Mouse (Mus musculus): ENCODE data around the gene Tango2. TPM values are rescaled to one million over a fixed set of nuclear protein-coding genes. Genes with fewer than 3 reads are reported as not detected.

Gene Tango2
- total and polyA plus RNA-seq, 3 experiments, result 42.8 to 87.0 (median 47.9) TPM

DNA sequence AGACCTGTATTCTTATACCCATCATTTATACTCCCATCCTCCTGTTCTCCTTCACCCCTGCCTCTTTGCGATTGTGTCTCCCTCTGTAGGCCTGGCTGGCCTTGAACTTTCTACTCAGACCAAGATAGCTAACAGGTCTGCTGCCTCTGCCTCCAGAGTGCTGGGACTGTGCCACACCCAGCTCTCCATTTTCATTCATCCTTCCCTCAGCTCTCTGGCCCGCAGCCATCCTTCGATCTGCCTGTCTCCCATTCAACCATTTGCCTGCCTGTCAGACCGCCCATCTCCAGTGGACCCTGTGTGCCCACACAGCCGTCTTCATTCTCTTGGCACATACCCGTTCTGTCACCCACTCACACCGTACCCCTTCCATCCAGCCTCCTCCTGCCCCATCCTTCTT lies 36.3 kb upstream of the Tango2 start:
- H3K9me3 ChIP-seq (replicated peaks), result no peaks in the 10 kb centered on the region
- no peaks in the 10 kb centered on the region for H3K36me3 ChIP-seq (replicated peaks)
- H3K4me1 ChIP-seq (ENCODE audit: insufficient read depth, low read depth, low read length), result peaks cover 71% of the 10 kb centered on the region
- H3K27me3 ChIP-seq (ENCODE audit: insufficient read depth, low read length), result no peaks in the 10 kb centered on the region
- TF ChIP-seq POLR2AphosphoS5 (IDR thresholded peaks at IDR 0.05; ENCODE audit: insufficient replicate concordance, low read depth, low read length) (no peak), TAL1 (conservative IDR thresholded peaks at IDR 0.05; ENCODE audit: low read depth, low read length) (no peak), CTCF (IDR thresholded peaks at IDR 0.05; ENCODE audit: low read depth, low read length) (no peak), GATA2 (IDR thresholded peaks at IDR 0.05; ENCODE audit: borderline replicate concordance, low read depth, low read length) (no peak)
- ATAC-seq (ENCODE audit: extremely low read depth, insufficient number of reproducible peaks, low FRiP score, poor library complexity, severe bottlenecking) (no peak), DNase-seq (ENCODE audit: low spot score) (no peak)
- no peak overlapping the region for H3K4me3 ChIP-seq (ENCODE audit: low read depth, low read length)

DNA sequence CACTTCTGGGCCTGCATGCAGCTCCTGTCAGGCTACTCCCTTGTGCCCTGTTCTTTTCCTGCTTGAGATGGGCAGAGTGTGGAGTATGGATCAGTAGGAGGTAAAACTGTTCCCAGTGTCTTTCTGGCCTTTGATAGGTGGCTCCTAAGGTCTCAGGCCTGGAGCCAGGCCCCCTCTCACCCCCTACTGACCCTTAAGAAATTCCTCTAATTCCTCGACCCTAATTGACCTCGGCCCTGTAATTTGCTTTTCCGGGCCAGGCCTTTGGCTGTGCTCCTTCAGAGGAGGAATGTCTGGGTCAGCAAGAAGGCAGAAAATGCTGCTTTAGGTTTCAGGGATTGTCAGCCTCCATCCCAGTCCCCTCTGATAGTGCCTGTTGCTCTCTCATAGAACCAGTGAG lies 35.9 kb upstream of the Tango2 start:
- Histone ChIP-seq H3K4me3 (ENCODE audit: low read depth, low read length) (no peak overlapping the region), H3K4me1 (ENCODE audit: insufficient read depth, low read depth, low read length) (peaks cover 70% of the 10 kb centered on the region), H3K36me3 (replicated peaks) (no peaks in the 10 kb centered on the region), H3K27me3 (ENCODE audit: insufficient read depth, low read length) (no peaks in the 10 kb centered on the region), H3K9me3 (replicated peaks) (no peaks in the 10 kb centered on the region)
- TF ChIP-seq POLR2AphosphoS5 (IDR thresholded peaks at IDR 0.05; ENCODE audit: insufficient replicate concordance, low read depth, low read length) (no peak), GATA2 (IDR thresholded peaks at IDR 0.05; ENCODE audit: borderline replicate concordance, low read depth, low read length) (no peak), GATA1 (IDR thresholded peaks at IDR 0.05; ENCODE audit: borderline replicate concordance, low read length) (no peak), CTCF (IDR thresholded peaks at IDR 0.05; ENCODE audit: low read depth, low read length) (no peak), TAL1 (conservative IDR thresholded peaks at IDR 0.05; ENCODE audit: low read depth, low read length) (no peak)
- no peak for DNase-seq (ENCODE audit: low spot score)
- ATAC-seq (ENCODE audit: extremely low read depth, insufficient number of reproducible peaks, low FRiP score, poor library complexity, severe bottlenecking), result no peak

DNA sequence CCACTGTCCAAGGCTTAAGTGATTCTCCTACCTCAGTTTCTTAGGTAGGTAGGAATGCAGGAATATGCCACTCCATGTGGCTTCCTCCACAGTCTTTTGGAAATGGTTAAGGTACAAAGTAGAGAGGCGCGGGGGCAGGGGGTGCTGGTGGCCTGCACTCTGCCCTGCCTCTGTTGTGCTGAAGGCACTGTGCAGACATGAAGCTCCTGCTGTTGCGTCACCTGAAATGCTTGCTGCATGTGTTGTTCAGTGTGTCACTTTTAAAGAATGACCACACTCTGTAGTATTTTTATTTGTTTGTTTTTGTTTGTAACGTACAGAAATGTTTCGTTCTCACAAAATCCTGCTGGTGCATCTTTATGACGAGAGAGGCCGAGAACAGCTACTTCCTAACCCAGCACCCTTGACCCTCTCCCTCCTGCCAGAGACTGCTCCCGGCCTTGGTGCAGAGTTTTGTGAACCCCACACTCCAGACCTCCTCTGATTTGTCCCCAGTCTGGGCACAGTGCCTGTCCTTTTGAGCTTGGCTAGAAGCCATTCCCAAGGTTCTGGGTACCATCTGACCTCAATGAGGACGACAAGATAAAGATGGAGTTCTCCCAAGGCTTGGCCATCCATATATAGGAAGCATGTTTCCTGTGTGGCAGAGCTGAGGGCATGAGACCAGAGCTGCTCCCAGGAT lies 35.3 kb upstream of the Tango2 start:
- TF ChIP-seq GATA2 (IDR thresholded peaks at IDR 0.05; ENCODE audit: borderline replicate concordance, low read depth, low read length) (no peak), CTCF (IDR thresholded peaks at IDR 0.05; ENCODE audit: low read depth, low read length) (no peak), POLR2AphosphoS5 (IDR thresholded peaks at IDR 0.05; ENCODE audit: insufficient replicate concordance, low read depth, low read length) (no peak), GATA1 (IDR thresholded peaks at IDR 0.05; ENCODE audit: borderline replicate concordance, low read length) (no peak), TAL1 (conservative IDR thresholded peaks at IDR 0.05; ENCODE audit: low read depth, low read length) (no peak)
- Histone ChIP-seq H3K36me3 (replicated peaks) (no peaks in the 10 kb centered on the region), H3K27me3 (ENCODE audit: insufficient read depth, low read length) (no peaks in the 10 kb centered on the region), H3K9me3 (replicated peaks) (no peaks in the 10 kb centered on the region), H3K4me3 (ENCODE audit: low read depth, low read length) (no peak overlapping the region), H3K4me1 (ENCODE audit: insufficient read depth, low read depth, low read length) (peaks cover 70% of the 10 kb centered on the region)
- ATAC-seq (ENCODE audit: extremely low read depth, insufficient number of reproducible peaks, low FRiP score, poor library complexity, severe bottlenecking) (no peak), DNase-seq (ENCODE audit: low spot score) (no peak)

DNA sequence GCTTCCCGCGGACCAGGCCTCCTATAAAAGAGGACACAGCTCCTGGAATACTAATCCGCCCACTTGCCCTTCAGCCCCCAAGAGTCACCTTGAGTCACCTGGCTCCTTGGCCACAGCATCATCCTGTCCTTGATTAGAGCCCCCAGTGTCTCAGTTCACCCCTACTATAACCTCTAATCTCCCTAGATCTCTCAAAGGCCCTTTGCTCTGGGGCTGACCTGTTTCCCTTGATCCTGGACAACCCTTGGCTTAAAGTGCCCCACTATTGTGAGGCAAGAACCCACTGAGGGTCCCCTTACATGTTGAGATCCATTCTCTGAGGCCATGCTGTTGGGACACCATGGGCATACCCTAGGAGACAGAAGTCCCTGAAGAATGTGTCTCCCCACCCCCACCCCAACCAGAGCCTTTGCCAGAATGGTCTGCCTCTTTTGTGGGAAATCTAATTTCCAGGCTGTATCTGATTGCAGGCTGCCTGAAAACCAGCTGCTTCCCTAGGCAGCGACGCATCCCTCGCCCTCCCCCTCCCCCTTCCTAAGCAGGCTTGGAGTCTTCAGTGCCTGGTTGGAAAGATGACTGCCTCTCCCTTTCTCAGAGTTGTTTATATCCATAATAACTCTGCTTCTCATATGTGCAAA lies 33.8 kb upstream of the Tango2 start:
- H3K4me3 ChIP-seq (ENCODE audit: low read depth, low read length), result no peak overlapping the region
- no peaks in the 10 kb centered on the region for H3K9me3 ChIP-seq (replicated peaks)
- TF ChIP-seq TAL1 (conservative IDR thresholded peaks at IDR 0.05; ENCODE audit: low read depth, low read length), result no peak
- H3K36me3 ChIP-seq (replicated peaks), result no peaks in the 10 kb centered on the region
- peaks cover 69% of the 10 kb centered on the region for H3K4me1 ChIP-seq (ENCODE audit: insufficient read depth, low read depth, low read length)
- ATAC-seq (ENCODE audit: extremely low read depth, insufficient number of reproducible peaks, low FRiP score, poor library complexity, severe bottlenecking) (no peak), DNase-seq (ENCODE audit: low spot score) (no peak)
- no peaks in the 10 kb centered on the region for H3K27me3 ChIP-seq (ENCODE audit: insufficient read depth, low read length)

DNA sequence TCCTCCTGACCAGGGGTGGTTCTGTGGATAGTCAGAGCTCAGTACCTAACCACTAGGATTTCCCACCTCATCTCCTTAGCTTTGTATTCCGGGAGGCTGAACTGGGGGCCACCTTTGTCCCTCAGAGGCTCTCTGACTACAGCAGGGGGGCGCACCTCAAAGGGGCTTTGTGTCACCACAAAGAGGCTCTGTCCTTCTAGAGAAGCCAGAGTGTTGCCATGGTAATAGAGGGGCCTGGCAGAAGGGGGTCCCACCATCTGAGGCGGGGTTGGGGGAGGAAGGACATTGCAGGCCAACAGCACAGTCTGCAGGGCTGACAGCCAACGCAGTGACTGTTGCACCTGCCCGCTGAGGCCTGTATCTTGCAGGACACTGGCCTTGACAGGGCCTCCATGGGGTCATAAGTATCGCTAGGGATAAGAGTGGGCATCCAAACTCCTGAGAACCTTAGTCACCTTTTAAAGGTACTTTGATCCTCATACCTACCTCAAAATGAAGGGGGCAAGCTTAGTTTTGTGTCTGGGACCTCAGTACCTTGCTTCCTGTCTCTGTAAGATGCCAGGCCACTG lies 32.7 kb upstream of the Tango2 start:
- Histone ChIP-seq H3K27me3 (ENCODE audit: insufficient read depth, low read length) (no peaks in the 10 kb centered on the region), H3K9me3 (replicated peaks) (no peaks in the 10 kb centered on the region), H3K4me1 (ENCODE audit: insufficient read depth, low read depth, low read length) (peaks cover 70% of the 10 kb centered on the region), H3K36me3 (replicated peaks) (no peaks in the 10 kb centered on the region), H3K4me3 (ENCODE audit: low read depth, low read length) (no peak overlapping the region)
- ATAC-seq (ENCODE audit: extremely low read depth, insufficient number of reproducible peaks, low FRiP score, poor library complexity, severe bottlenecking) (no peak), DNase-seq (ENCODE audit: low spot score) (no peak)
- TF ChIP-seq POLR2AphosphoS5 (IDR thresholded peaks at IDR 0.05; ENCODE audit: insufficient replicate concordance, low read depth, low read length), result no peak

DNA sequence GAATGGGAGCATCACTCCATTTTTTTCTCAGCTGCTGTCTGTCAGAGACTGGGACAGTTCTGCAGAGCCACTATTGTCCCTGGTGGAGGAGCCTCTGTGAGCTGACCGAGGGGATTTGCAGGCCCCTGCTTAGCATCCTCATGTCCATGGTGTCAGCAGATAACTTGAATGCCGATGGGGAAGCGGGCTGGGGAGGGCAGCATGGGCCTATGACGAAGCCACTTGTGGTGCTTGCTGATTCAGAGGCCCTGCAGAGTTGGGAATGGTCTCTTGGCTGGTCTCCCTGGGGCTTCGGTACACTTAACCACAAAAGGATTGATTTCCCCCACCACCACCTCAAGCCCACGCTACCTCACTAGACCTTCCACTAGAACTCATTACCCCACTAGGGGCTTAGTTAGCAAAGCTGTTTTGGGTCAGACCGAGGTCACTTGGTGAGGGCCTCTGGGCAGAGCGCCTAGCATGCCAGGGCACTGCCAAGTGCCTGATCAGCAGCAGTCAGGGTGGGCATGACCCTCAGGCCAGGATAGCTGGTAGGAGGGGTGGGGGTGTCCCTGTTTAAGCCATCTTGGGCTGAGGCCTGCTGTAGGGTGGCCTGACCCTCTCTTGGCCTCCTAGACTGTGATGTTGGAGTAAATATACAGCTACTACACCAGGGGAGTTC lies 31.6 kb upstream of the Tango2 start:
- H3K36me3 ChIP-seq (replicated peaks), result no peaks in the 10 kb centered on the region
- no peaks in the 10 kb centered on the region for H3K27me3 ChIP-seq (ENCODE audit: insufficient read depth, low read length)
- no peak overlapping the region for H3K4me3 ChIP-seq (ENCODE audit: low read depth, low read length)
- ATAC-seq (ENCODE audit: extremely low read depth, insufficient number of reproducible peaks, low FRiP score, poor library complexity, severe bottlenecking) (no peak), DNase-seq (ENCODE audit: low spot score) (no peak)
- no peak for TF ChIP-seq CTCF (IDR thresholded peaks at IDR 0.05; ENCODE audit: low read depth, low read length)
- peaks cover 67% of the 10 kb centered on the region for H3K4me1 ChIP-seq (ENCODE audit: insufficient read depth, low read depth, low read length)
- H3K9me3 ChIP-seq (replicated peaks), result no peaks in the 10 kb centered on the region

Data from G1E (cell line).